Mouse (Mus musculus) ES-Bruce4 (cell line): Measurements from ENCODE around the gene Med26. TPM values are rescaled to one million over a fixed set of nuclear protein-coding genes. Genes with fewer than 3 reads are reported as not detected.
A peak's percentile ranks its signal among the peaks of the same experiment; 100 is the strongest.

Source experiments
- H3K27ac ChIP-seq: 2 replicates; pipeline ENCODE4 v1.5.1; 2012; ENCODE audit warnings: low read length, inconsistent platforms; ENCODE audit not compliant: insufficient read depth
- H3K27me3 ChIP-seq: 2 replicates; pipeline ENCODE4 v1.6.1; 2012; ENCODE audit warnings: mild to moderate bottlenecking, low read length, inconsistent platforms; ENCODE audit not compliant: control insufficient read depth, poor library complexity, insufficient read depth, severe bottlenecking
- H3K36me3 ChIP-seq: 2 replicates; pipeline ENCODE4 v1.6.1; 2012; ENCODE audit warnings: inconsistent platforms, mild to moderate bottlenecking, low read length, moderate library complexity; ENCODE audit not compliant: control insufficient read depth, poor library complexity, insufficient read depth, severe bottlenecking
- H3K4me1 ChIP-seq: one replicate; pipeline ENCODE4 v1.8.1; 2011; ENCODE audit warnings: low read length; ENCODE audit not compliant: control insufficient read depth, insufficient read depth
- H3K4me3 ChIP-seq: 2 replicates; pipeline ENCODE4 v1.5.1; 2011; ENCODE audit warnings: low read depth, mild to moderate bottlenecking, low read length
- H3K9ac ChIP-seq: 2 replicates; pipeline ENCODE4 v1.6.1; 2012; ENCODE audit warnings: low read depth, mild to moderate bottlenecking, inconsistent platforms; ENCODE audit not compliant: poor library complexity, severe bottlenecking
- H3K9me3 ChIP-seq: replicated peaks from 2 replicates; pipeline ENCODE4 v1.6.1; 2012; ENCODE audit warnings: mild to moderate bottlenecking, low read length, inconsistent platforms; ENCODE audit not compliant: control insufficient read depth, poor library complexity, insufficient read depth, severe bottlenecking
- CTCF ChIP-seq: IDR thresholded peaks from one replicate; pipeline ENCODE4 v1.8.1; 2011; ENCODE audit warnings: low read depth, low read length
- EP300 ChIP-seq: IDR thresholded peaks from 2 replicates; pipeline ENCODE4 v1.6.1; 2011; ENCODE audit warnings: low read depth, low read length; ENCODE audit not compliant: insufficient read depth
- POLR2A ChIP-seq: IDR thresholded peaks from one replicate; pipeline ENCODE4 v1.8.1; 2011; ENCODE audit warnings: low read length; ENCODE audit not compliant: insufficient read depth
- polyA plus RNA-seq: library from polyadenylated mRNA; stranded (reverse); fragments of >200 nt; gene quantifications from 2 replicates; pipeline ENCODE4 v1.2.4, GENCODE M21; 2011; ENCODE audit warnings: low read depth; ENCODE audit not compliant: missing spikeins, insufficient read depth, insufficient read length

Med26 gene
- polyA plus RNA-seq, 1 experiment, result 10.2 TPM

DNA sequence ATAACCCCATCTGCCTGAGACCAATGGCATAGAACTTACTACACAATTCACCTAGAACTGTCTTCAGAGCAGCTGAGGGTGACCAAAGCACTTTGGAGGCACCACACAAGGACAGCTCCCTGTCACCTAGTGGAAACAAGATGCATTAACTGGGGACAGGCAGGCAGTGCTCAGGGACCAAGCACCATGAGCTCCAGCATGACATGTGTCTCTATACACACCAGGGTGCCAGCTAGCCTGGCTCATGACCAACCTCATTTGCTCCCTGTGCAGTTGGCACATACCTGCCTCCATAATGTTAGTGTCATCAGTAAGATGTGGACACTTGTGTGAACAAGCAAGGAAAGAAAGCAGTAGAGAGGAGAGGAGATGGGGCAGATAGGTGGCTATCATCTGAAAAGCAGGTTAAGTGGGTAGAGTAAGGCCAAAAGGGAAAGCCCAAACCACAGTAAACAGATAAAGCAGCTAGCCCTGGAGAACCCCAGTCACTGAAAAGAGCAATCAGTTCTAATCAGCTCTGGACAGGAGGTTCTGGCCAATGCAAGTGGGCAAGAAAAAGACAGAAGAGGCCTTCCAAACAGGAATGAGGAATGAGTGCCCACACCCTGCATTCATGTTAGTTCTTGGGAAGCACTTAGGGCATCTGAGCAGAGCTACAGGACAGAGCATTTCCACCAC lies 43.3 kb downstream of the Med26 start:
- no peaks in the 10 kb centered on the region for H3K9me3 ChIP-seq
- peaks cover 10% of the 10 kb centered on the region for H3K36me3 ChIP-seq
- no peak overlapping the region for H3K27ac ChIP-seq
- peaks cover 7% of the 10 kb centered on the region for H3K4me1 ChIP-seq
- TF ChIP-seq EP300, result no peak
- H3K27me3 ChIP-seq, result no peaks in the 10 kb centered on the region
- no peak overlapping the region for H3K4me3 ChIP-seq
- no peak overlapping the region for H3K9ac ChIP-seq

DNA sequence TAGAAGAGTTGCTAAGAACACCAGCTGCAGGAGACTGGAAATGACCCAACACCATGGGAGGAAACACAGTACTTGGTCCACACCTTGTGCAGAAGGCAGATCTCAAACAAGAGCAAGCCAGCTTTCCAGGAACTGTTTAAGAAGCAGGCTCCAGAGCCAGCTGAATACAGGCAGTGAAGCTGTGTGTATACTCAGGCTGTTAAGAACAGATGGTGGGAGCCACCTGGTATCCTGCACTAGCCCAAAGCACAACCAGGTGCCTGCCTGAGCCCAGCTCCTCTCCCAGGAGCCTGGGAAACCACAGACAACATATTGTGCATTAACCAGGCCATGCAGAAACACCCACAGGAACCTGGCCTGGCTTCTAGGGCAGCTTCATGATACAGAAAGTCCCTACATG lies 43.9 kb downstream of the Med26 start:
- Histone ChIP-seq H3K36me3 (peaks cover 10% of the 10 kb centered on the region), H3K9ac (no peak overlapping the region), H3K4me3 (no peak overlapping the region), H3K4me1 (peaks cover 7% of the 10 kb centered on the region), H3K9me3 (no peaks in the 10 kb centered on the region), H3K27ac (no peak overlapping the region), H3K27me3 (no peaks in the 10 kb centered on the region)
- no peak for TF ChIP-seq POLR2A
- TF ChIP-seq CTCF, result no peak
- no peak for TF ChIP-seq EP300

GRCm38 (mm10) chr8:72500521-72500931 lies 47.5 kb downstream of the Med26 start:
- Histone ChIP-seq H3K36me3 (peaks cover 29% of the 10 kb centered on the region), H3K27ac (no peak overlapping the region), H3K4me1 (peaks cover 7% of the 10 kb centered on the region), H3K9me3 (no peaks in the 10 kb centered on the region), H3K9ac (no peak overlapping the region), H3K4me3 (no peak overlapping the region), H3K27me3 (no peaks in the 10 kb centered on the region)
- TF ChIP-seq EP300 (0 out of 2 replicates have a peak, but pooled peaks have one; percentile 53), POLR2A (no peak)

GRCm38 (mm10) chr8:72499521-72500284 lies 48.4 kb downstream of the Med26 start:
- Histone ChIP-seq H3K9me3 (no peaks in the 10 kb centered on the region), H3K36me3 (peaks cover 37% of the 10 kb centered on the region), H3K4me3 (no peak overlapping the region), H3K27ac (no peak overlapping the region), H3K9ac (no peak overlapping the region), H3K27me3 (no peaks in the 10 kb centered on the region), H3K4me1 (peaks cover 7% of the 10 kb centered on the region)
- TF ChIP-seq EP300 (no peak), POLR2A (no peak), CTCF (no peak)

- Histone ChIP-seq H3K27me3 (no peaks in the 10 kb centered on the region), H3K27ac (no peak overlapping the region), H3K4me1 (peaks cover 9% of the 10 kb centered on the region), H3K36me3 (peaks cover 40% of the 10 kb centered on the region), H3K9me3 (no peaks in the 10 kb centered on the region), H3K4me3 (no peak overlapping the region), H3K9ac (no peak overlapping the region)
- no peak for TF ChIP-seq EP300
- TF ChIP-seq POLR2A, result no peak
- TF ChIP-seq CTCF, result no peak
Observed at GRCm38 (mm10) chr8:72498527-72498926, 49.5 kb downstream of the Med26 start.

GRCm38 (mm10) chr8:72497911-72498310 lies 50.2 kb downstream of the Med26 start:
- no peaks in the 10 kb centered on the region for H3K9me3 ChIP-seq
- no peak overlapping the region for H3K27ac ChIP-seq
- no peak overlapping the region for H3K4me3 ChIP-seq
- no peak overlapping the region for H3K9ac ChIP-seq
- peaks cover 36% of the 10 kb centered on the region for H3K36me3 ChIP-seq
- TF ChIP-seq EP300, result no peak
- no peak for TF ChIP-seq CTCF
- no peak for TF ChIP-seq POLR2A
- peaks cover 9% of the 10 kb centered on the region for H3K4me1 ChIP-seq
- H3K27me3 ChIP-seq, result no peaks in the 10 kb centered on the region
